Mouse (Mus musculus): ENCODE measurements around the gene Ate1.
"Not testable (repeated sequence)": the region's sequence is repeated elsewhere in the genome, so short reads cannot be mapped to it uniquely, and the experiment has no call there.

DNA sequence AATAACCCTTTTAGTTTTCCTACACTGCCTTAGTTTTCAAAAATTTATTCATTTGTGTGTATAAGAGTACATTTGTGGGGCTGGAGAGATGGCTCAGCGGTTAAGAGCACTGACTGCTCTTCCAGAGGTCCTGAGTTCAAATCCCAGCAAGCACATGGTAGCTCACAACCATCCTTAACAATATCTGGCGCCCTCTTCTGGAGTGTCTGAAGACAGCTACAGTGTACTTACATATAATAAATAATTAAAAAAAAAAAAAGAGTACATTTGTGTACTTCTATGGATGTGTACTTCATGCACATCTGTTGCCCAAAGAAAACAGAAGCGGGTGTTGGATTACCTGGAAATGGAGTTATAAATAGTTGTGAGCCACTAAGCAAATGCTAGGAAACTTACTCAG lies 41.2 kb downstream of the Ate1 start:
- not testable (repeated sequence) for TF ChIP-seq CTCF (IDR thresholded peaks at IDR 0.05; ENCODE audit: extremely low read depth, insufficient read length, insufficient replicate concordance, low read depth, low read length); POLR2A (IDR thresholded peaks at IDR 0.05; ENCODE audit: low read depth, low read length)

Data from small intestine, adult 2 months (tissue).